Mouse (Mus musculus): ENCODE measurements around the gene Mylpf.
"Not testable (repeated sequence)": the region's sequence is repeated elsewhere in the genome, so short reads cannot be mapped to it uniquely, and the experiment has no call there.

The Mylpf gene

DNA sequence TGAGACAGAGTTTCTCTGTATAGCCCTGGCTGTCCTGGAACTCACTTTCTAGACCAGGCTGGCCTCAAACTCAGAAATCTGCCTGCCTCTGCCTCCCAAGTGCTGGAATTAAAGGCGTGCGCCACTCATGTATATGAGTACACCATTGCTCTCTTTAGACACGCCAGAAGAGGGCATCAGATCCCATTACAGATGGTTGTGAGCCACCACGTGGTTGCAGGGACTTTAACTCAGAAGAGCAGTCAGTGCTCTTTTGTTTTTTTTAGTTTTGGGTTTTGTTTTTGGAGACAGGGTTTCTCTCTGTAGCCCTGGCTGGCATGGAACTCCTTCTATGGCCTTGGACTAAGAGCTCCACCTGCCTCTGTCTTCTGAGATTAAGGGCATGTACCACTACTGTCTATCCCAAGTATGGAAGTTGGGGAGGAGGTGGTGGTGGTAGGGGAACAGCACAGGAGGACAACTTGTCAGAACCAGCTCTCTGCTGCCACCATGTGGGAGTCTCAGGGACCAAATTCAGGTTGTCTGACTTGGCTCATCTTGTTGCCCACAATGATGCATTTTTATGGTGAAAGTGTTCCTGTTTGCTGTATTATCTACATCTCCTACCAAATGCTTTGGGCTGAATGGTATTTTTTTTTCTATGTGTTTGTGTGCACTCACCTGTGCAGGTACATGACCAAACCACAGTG, 20.1 kb downstream of the Mylpf start:
- peak; percentile 77 to 88 for DNase-seq

DNA sequence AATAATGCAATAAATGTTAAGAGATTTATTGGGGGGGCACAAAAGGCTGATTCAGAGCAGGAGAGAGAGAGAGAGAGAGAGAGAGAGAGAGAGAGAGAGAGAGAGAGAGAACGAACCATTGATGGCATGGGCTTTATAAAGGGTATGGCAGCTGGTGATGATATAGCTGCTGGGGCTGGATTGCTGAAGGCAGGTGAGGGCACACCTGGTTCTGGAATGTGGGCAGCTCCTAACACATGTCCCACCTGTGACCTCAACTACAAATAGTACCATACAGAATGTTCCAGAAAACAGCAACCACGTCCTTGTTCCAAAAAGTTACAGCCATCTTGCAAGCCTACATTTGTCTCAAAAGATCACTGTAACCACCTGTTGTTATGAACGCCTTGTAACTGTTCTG, 22.7 kb downstream of the Mylpf start:
- DNase-seq, result no peak

DNA sequence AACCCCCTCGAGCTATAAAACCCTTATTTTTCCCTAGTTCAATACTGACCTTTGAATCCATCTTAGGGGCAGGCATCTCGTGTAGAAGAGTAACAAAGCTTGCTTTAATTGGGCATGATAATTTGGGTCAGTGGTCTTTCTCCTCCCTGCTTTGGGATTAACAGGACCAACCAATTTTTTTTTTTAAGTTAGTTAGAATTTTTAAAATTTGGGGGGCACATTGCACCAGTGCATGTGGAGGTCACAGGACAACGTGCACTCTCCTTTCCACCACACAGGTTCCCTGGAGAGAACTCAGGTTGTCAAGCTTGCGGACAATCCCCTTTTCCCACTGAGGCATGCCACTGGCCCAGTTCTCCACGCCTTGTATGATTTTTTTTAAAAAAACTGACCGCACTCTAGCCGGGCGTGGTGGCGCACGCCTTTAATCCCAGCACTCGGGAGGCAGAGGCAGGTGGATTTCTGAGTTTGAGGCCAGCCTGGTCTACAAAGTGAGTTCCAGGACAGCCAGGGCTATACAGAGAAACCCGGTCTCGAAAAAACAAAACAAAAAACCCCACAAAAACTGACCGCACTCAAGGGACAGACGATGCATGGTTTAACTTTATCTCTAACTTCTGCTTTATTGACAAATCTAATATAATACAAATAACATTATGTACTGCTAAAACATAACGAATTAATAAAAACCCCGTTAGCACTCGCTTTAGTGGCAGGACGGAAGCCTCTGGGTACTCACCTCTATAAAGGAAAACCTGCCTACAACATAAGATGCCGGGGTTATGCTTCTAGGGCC, 23.3 kb downstream of the Mylpf start:
- no peak for DNase-seq

DNA sequence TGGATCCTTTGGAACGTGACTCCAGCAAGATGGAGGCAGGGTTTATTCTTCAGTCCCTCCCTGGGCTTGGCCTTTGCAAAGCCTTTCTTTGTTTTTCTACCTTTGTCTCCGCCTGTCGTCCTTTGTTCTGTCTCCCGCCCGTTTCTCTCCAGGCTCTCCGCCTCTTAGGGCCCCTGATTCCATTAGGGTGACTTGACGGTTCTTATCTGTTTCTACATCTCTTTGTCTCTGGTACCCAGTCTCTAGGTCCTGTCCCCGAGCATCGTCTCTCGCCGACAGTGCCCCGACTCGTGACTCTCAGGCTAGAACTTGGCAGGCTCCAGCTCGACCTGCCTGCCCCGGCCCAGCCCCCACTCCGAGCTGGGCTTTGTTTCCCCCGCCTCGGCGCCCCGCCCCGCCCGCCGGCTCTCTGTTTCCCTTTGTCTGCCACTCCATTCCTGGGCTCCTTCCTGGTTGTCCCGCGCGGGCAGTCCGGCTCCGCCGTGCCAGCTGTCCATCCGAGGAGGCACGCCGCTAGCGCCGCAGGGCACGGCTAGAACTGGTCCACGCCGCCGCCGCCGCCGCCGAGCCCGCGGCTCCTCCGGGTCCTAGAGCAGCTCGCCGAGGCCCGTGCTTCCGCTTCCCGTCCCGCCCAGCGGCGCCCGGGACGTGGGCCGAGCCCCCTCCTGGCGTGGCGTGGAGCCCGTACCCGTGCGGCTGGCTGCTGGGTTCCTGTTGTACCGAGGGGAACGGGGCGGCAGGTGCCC, 24.1 kb downstream of the Mylpf start, which contains the start of the genes Zfp553 and Sept1:
Gene Zfp553 (plus strand): TSS at position 440 of the 746 bp plus-strand sequence.
Gene Sept1 (minus strand): TSS at position 509 of the 746 bp plus-strand sequence.
- peak; percentile 88 to 91 for DNase-seq

DNA sequence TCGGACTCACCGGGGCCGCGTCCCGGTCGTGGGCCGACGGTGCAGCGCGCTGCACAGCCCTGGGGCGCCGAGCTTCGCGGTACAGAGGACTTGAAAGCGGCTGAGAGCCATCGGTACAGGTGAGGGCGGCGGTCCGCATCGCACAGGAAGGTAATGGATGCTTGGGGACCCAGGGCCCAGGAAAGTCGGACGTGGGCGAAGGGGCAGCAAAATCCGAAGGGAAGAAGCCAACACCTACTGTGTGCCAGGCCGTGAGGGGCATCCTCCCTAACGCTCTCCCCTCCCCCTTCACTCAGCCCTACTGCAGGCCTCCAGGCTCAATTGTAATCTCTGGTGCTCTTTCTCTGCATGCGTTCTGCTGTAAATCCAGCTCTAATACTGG, 24.7 kb downstream of the Mylpf start:
- no peak for DNase-seq

DNA sequence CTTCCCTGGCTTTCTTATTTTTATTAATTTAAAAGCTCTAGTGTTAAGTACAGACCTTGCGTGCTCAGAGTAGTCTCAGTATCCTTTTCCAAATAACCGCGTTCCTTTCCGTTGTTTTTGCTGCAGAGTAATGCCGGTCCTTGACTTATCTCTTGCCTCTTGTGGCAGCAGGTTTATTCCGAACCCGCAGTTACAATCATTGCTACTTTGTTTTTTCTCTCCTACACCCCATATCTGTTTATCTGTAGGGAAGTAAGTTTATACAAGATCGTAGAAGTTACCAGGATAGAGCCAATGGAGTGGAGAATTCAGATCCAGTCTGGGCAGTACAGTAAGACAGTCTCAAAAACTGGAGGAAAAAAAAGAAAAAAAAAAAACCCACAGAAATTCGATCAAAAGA, 25.1 kb downstream of the Mylpf start:
- DNase-seq, result no peak

DNA sequence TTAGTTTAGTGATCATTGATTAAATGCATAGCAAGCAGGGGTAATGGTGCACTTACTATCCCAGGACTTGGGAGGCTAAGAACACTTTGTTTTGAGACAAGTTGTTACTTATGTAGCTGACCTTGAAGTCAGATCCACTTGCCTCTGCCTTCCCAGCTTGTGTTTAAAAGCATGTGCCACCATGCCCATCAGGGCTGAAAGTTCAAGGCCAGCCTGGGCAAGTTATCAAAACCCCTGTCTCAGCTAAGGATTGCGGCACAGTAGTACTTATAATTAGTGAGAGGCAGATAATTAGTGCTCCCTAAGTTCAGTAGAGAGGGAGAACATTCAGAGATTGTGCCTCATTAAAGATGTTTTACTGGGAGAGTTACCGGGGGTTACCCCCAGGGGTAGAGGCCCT, 26.1 kb downstream of the Mylpf start:
- no peak for DNase-seq

DNA sequence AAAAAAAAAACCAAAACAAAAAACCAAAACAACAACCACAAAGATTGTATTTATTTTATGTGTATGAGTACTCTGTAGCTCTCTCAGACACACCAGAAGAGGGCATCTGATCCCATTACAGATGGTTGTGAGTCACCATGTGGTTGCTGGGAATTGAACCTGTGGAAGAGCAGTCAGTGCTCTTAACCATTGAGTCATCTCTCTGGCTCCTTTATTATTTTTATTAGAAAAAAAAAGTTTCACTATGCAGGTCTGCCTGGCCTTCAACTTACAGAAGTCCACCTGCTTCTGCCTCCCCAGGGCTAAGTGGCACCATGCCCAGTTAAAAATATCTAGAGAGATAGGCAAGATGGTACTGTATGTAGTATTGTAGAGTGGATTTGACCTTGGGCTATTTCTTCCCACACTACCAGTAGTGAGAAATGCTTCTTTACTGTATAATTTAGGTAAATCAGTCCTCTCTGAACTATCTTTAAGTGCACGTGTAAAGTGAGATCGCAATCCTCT, 34.7 kb downstream of the Mylpf start:
- no peak for DNase-seq

DNA sequence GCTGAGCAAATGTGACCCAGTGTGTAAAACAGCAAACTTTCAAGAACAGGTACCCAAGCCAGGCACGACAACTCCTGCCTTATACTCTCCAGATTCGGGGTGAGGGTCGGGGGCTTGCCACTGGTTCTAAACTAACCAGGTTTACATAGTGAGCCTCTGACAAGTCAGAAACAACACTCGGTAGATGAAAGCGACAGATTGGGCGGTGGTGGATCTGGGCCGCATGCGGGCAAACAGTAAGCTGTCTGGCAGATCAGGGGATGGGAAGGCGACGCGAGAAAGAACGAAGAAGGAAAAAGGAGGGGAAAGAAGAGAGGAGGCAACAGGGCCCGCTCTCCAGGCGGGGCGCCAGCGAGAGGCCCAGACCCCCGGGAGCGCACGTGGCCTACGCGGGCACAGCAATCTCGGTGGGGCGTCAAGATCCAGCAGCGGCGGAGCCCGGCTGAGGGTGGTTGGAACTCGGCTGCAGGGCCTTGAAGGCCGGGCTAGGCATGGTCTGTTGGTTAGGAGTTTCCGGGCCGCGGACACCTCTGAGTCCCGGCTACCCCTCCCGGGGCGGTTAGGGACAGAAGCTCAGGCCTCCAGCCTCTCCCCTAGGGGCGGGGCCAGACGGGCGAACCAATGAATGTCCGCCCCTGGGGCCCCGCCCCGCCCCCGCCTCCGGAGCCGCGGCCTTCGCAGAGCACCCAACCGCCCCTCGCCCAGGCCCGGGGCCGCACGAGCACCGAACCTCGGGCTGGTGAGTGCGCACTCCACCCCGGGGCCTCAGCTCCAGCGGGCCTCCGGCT, 35.4 kb downstream of the Mylpf start, which contains the start of gene Zfp771:
Gene Zfp771 (plus strand): TSS at position 405 of the 788 bp plus-strand sequence.
- peak; percentile 95 to 97 for DNase-seq

DNA sequence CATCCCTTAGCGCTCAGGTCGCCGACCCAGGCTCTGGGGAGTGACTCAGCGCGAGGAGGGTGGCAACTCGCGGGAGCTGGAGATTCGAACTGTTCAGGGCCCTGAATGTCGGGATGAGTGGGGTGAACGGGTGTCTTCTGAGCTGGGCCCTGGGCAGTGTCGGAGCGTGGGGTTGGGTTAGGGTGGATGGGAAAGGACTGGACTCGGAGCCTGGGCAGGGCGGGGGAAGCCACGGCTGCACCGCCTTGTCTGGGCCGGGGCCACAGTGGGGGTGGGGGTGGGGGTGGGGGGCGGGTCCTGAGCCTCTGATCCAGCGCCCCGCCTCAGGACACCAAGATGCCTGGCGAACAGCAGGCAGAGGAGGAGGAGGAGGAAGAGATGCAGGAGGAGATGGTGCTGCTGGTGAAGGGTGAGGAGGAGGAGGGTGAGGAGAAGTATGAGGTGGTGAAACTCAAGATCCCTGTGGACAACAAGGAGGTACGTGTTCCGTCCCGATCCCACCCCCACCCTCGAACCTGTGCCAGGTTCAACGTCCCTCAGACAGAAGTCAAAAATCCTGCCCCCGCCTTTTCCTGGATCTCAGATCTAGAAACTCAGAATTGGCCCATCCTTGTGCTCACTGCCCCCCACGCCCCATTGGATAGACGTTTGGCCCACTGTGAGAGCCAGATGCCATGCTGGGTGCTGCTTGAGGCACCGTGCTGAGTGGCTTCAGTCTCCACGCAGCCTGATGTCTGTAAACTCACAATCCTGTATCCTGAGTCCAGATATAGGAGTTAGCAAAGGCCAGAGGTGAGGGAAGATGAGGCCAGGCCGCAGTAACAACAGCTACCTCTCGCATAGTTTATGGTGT, 36.2 kb downstream of the Mylpf start:
- no peak for DNase-seq

DNA sequence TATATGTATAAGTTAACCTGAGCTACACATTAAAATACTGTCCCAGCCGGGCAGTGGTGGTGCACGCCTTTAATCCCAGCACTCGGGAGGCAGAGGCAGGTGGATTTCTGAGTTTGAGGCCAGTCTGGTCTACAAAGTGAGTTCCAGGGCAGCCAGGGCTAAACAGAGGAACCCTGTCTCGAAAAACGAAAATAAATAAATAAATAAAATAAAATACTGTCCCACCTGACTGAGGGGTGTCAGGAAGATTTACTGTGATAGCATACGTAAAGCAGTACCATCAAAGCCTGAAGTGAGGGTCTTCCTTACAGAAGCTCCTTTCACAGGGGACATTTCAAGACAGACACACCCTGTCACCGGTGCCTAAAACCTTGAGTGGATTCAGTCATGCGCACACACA, 41.8 kb downstream of the Mylpf start:
- DNase-seq, result not testable (repeated sequence)

DNA sequence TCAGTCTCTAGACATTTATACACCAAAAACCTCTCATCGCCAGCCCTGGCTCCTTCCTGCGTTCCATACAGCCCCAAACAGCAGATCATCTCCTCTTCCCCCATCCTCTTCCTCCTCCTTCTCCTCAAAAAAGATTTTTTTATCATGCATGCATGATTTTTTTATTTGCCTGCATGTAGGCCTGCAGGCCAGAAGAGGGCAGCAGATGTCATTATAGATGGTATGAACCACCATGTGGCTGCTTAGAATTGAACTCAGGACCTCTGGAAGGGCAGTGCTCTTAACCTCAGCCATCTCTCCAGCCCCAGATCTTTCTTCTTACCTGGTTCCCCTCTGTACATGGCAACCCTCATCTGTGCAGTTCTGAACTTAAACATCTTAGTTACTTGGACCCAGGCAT, 43.7 kb downstream of the Mylpf start:
- peak in 1 of 2 experiments; percentile 33 for DNase-seq

DNA sequence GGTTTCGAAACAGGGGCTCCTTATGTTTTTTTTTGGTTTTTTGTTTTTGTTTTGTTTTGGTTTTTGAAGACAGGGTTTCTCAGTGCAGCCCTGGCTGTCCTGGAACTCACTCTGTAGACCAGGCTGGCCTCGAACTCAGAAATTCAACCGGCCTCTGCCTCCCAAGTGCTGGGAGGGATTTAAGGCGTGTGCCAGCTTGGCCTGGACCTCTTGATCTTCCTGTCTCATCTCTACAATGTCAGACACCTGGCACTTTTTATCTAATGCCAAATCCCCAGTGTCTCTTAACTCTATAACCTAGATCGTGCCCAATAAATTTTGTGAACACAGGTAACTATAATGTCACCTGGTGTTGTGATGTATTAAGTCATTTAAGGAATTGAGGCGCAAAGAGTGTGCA, 44.7 kb downstream of the Mylpf start:
- DNase-seq, result no peak

DNA sequence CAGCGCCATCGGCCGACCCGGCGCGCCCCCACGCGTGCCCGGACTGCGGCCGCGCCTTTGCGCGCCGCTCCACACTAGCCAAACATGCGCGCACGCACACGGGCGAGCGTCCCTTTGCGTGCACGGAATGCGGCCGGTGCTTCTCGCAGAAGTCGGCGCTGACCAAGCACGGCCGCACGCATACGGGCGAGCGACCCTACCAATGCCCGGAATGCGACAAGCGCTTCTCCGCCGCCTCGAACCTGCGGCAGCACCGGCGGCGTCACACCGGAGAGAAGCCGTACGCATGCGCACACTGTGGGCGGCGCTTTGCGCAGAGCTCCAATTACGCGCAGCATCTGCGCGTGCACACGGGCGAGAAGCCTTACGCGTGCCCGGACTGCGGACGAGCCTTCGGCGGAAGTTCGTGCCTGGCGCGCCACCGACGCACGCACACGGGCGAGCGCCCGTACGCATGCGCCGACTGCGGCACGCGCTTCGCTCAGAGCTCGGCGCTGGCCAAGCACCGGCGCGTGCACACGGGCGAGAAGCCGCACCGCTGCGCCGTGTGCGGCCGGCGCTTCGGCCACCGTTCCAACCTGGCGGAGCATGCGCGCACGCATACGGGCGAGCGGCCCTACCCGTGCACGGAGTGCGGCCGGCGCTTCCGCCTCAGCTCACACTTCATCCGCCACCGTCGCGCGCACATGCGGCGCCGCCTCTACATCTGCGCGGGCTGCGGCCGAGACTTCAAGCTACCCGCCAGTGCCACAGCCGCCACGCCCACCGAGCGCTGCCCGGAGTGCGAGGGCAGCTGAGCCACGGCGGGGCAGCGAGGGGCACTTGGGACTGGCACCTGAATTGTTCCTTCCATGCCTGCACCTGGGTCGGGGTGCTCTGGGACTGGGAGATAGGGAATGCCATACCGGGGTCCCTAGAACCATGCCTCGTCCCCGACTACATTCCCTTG, 45.4 kb downstream of the Mylpf start:
- peak; percentile 96 to 98 for DNase-seq

DNA sequence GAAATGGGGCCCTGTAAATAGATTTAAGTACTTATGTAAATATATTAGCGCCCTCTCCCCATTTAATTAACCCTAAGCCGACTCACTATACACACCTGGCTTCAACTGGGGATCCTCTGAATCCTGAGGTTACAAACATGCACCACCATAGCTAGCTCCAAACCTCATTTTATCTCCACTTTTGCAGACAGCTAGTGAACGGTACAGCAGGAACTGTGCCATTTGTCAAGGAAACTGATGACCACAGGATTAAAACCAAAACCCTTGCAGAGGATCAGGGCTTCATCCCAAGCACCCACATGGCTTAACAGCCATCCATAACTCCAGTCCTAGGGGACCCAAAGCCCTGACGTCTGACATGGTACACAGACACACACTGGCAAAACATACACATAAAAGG, 46.3 kb downstream of the Mylpf start:
- no peak for DNase-seq

DNA sequence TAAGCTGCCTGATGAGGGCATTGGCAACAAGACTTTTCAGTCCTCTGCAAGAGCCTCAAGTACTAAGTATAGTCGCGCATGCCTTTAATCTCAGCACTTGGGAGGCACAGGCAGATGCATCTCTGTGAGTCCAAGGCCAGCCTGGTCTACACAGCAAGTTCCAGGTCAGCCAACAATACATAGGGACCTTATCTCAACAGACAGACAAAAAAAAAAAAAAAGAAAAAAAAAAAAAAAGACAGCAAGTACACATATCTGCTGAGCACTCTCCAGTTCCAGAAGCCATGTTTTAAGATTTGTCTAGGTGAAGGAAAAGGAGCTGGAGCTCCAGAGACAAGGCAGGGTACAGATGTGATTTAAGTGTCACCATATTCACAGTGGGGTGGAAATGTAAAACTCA, 47.3 kb downstream of the Mylpf start:
- DNase-seq, result no peak

DNA sequence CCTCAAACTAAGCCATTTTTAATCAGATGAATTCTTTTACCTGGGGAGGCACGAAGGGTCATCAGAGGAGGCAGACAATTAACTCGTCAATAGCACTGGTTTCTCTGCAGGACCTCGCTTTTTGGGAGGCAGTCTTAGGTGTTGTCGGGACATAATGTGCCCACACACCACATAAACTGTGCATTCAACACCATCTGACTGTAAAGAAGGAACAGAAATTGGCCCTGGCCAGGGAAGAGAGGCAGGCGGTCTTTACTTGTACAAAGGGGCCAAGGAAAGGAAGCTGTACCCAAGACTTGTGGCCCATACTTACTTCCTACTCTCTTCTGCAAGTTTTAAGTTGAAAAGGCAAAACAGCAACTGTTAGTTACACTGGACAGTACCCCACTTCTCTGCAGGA, 47.8 kb downstream of the Mylpf start:
- no peak for DNase-seq

DNA sequence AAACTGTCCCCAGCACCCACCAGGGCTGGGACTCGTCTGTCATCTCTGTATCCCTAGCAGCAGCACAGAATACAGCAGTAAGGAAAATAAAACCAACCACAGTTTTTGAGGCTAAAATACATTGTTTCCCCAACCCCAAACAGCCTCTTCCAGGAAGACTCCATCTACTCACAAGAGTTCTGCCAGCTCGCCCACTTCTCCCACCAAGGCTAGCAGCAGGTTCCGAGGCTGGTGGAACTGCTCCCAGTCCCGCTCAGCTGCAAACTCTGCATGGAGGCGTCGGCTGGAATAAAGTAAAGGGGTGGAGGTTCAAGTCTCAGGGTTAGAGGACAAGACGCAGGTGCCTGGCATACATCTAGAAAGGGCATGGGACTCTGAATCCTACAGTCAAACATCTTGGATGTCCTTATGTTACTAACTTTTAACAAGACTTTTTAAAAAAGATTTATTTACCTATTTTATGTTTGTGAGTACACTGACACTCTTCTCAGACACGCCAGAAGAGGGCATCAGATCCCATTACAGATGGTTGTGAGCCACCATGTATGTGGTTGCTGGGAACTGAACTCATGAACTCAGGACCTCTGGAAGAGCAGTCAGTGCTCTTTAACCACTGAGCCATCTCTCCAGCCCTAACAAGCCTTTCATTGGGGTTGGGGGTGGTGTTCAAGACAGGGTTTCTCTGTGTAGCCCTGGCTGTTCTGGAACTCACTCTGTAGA, 50.7 kb downstream of the Mylpf start:
- no peak for DNase-seq

DNA sequence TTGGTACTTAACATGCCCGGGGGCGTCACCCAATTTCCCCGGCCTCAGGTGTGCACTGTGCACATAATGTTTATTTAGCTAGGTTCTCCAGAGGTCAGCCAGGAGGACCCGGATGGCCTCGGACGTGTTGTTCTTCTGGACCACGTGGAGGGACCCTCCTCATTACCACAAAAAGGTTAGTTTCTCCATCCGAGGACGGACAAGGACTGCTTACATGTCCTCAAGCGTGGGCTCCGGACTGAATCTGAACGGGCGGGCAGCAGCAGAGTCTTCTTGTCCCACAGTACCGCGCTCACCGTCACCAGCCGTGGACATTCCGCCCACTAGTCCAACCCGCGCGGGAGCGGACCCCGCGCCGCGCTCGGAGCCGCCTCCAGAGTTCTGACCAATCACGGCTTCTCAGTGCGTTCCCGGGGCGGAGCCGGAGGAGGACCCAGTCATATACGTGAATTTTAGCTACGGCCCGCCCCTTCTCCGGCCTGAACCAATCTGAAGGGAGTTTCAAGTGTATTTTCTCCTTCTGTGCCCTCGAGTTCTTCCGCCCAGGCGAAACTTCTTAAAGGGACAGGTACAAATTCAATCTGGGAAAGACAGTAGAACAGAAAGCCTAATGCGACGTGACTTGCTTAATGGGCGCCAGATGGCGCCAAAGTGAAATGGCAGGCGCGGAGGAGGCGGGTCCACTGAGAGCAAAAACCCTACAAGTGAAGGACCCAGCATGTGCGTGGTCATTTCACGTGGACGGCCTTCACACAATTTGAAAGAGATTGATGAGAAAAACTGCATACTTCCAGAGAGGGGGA, 51.8 kb downstream of the Mylpf start, which contains the start of gene Dctpp1:
Gene Dctpp1 (minus strand): TSS at position 401 of the 803 bp plus-strand sequence.
- peak; percentile 97 to 99 for DNase-seq

Measured in lung, postnatal 4 days (tissue).